Mouse (Mus musculus) intestine, postnatal 0 days (tissue): Measurements from ENCODE around the gene Tmem165. TPM values are rescaled to one million over a fixed set of nuclear protein-coding genes. Genes with fewer than 3 reads are reported as not detected.

ENCODE experiments used
- ATAC-seq: fragments of 200-750 bp; cut with Nextera tagmentation; 2 replicates; pipeline ENCODE4 v1.8.0; 2017; ENCODE audit warnings: mild to moderate bottlenecking, moderate TSS enrichment, moderate library complexity
- H3K27ac ChIP-seq: fragments of 300-500 bp; sonication (generic); 2 replicates; pipeline ENCODE4 v1.5.1; 2014; ENCODE audit warnings: mild to moderate bottlenecking, low read depth, low read length, moderate library complexity
- H3K27me3 ChIP-seq: fragments of 300-500 bp; sonication (generic); replicated peaks from 2 replicates; pipeline ENCODE4 v1.6.1; 2014; ENCODE audit warnings: low read length, mixed read lengths; ENCODE audit not compliant: control insufficient read depth, insufficient read depth
- H3K36me3 ChIP-seq: fragments of 300-500 bp; sonication (generic); 2 replicates; pipeline ENCODE4 v1.6.1; 2014; ENCODE audit warnings: mild to moderate bottlenecking, moderate library complexity; ENCODE audit not compliant: control insufficient read depth, insufficient read depth
- H3K4me1 ChIP-seq: fragments of 300-500 bp; sonication (generic); replicated peaks from 2 replicates; pipeline ENCODE4 v1.6.1; 2014; ENCODE audit warnings: antibody characterized with exemption, low read length, mixed read lengths; ENCODE audit not compliant: control insufficient read depth, insufficient read depth
- H3K4me2 ChIP-seq: fragments of 300-500 bp; sonication (generic); replicated peaks from 2 replicates; pipeline ENCODE4 v1.6.1; 2014; ENCODE audit warnings: low read depth, mild to moderate bottlenecking, moderate library complexity
- H3K4me3 ChIP-seq: fragments of 300-500 bp; sonication (generic); 2 replicates; pipeline ENCODE4 v1.5.1; 2014; ENCODE audit warnings: low read depth, low read length
- H3K9ac ChIP-seq: fragments of 300-500 bp; sonication (generic); 2 replicates; pipeline ENCODE4 v1.6.1; 2014; ENCODE audit warnings: mild to moderate bottlenecking, low read depth, low read length
- H3K9me3 ChIP-seq: fragments of 300-500 bp; sonication (generic); 2 replicates; pipeline ENCODE4 v1.6.1; 2016; ENCODE audit warnings: mixed run types; ENCODE audit not compliant: control insufficient read depth
- CTCF ChIP-seq: sonication (generic); IDR thresholded peaks from 2 replicates; pipeline ENCODE4 v1.5.1; 2016; ENCODE audit warnings: low read depth, mild to moderate bottlenecking, control low read depth, antibody characterized with exemption, moderate library complexity
- WGBS: fragments of 180-500 bp; shearing (Covaris S2); extraction: QIAGEN DNeasy Blood & Tissue Kit; methylation state at CpG from one replicate; pipeline ENCODE4 v1.1.7; 2014; 5-methylcytosine and 5-hydroxymethylcytosine counted together
- polyA plus RNA-seq: library from polyadenylated mRNA; unstranded; fragments of >200 nt; fragmentation: Nextera tagmentation; extraction: Ambion mirVana; gene quantifications from 2 replicates; pipeline ENCODE4 v1.2.1, GENCODE M21; 2015

The Tmem165 gene
- 75.1 and 75.9 TPM in 2 replicates for polyA plus RNA-seq

GRCm38 (mm10) chr5:76183750-76184261 lies at the start of gene Tmem165:
Tmem165 (plus strand) TSS chr5:76183880.
- Histone ChIP-seq H3K9me3 (no peaks in the 10 kb centered on the region), H3K4me2 (peak within 1 kb of the TSS; percentile 76)

GRCm38 (mm10) chr5:76135644-76136043 lies 48.0 kb upstream of the Tmem165 start:
- no peaks in the 10 kb centered on the region for H3K36me3 ChIP-seq
- no peak overlapping the region for H3K4me2 ChIP-seq
- no peak overlapping the region for H3K27ac ChIP-seq
- no peak for TF ChIP-seq CTCF
- peaks cover 8% of the 10 kb centered on the region; the same call in 1 of the 2 replicates for H3K4me1 ChIP-seq
- no peaks in the 10 kb centered on the region for H3K27me3 ChIP-seq
- 81% methylated on average over 1 of the region's 1 CpGs for WGBS
- no peak for ATAC-seq
- no peak overlapping the region for H3K9ac ChIP-seq
- no peak overlapping the region for H3K4me3 ChIP-seq
- no peaks in the 10 kb centered on the region for H3K9me3 ChIP-seq

More at GRCm38 (mm10) chr5:76183750-76184261, at the start of gene Tmem165:
- H3K27me3 ChIP-seq: no peaks in the 10 kb centered on the region
- ATAC-seq: peak; percentile 98
- H3K4me1 ChIP-seq: 0 out of 2 replicates have a peak, but pooled peaks cover 4% of the 10 kb centered on the region
- peak within 1 kb of the TSS; percentile 76 for H3K9ac ChIP-seq
- under 1% methylated on average over 55 of the region's 62 CpGs for WGBS
- peak within 1 kb of the TSS; percentile 96 for H3K27ac ChIP-seq
- peaks cover 3% of the 10 kb centered on the region; the same call in 1 of the 2 replicates for H3K36me3 ChIP-seq
- peak within 1 kb of the TSS; percentile 88 for H3K4me3 ChIP-seq
- no peak for TF ChIP-seq CTCF

GRCm38 (mm10) chr5:76136271-76136670 lies 47.4 kb upstream of the Tmem165 start:
- Histone ChIP-seq H3K4me2 (no peak overlapping the region), H3K4me1 (peaks cover 11% of the 10 kb centered on the region; the same call in 1 of the 2 replicates), H3K27me3 (no peaks in the 10 kb centered on the region), H3K27ac (no peak overlapping the region), H3K9ac (no peak overlapping the region), H3K4me3 (no peak overlapping the region), H3K9me3 (no peaks in the 10 kb centered on the region), H3K36me3 (no peaks in the 10 kb centered on the region)
- 92% methylated on average over 3 of the region's 3 CpGs for WGBS
- ATAC-seq: no peak
- TF ChIP-seq CTCF: no peak

- Histone ChIP-seq H3K4me2 (no peak overlapping the region), H3K4me1 (peaks cover 13% of the 10 kb centered on the region; the same call in 1 of the 2 replicates), H3K27ac (no peak overlapping the region), H3K9ac (no peak overlapping the region), H3K27me3 (no peaks in the 10 kb centered on the region), H3K4me3 (no peak overlapping the region), H3K36me3 (no peaks in the 10 kb centered on the region), H3K9me3 (no peaks in the 10 kb centered on the region)
- ATAC-seq: no peak
- TF ChIP-seq CTCF: no peak
- WGBS: 74% methylated on average over 1 of the region's 1 CpGs
Observed at GRCm38 (mm10) chr5:76137586-76137985, 46.1 kb upstream of the Tmem165 start.

GRCm38 (mm10) chr5:76138071-76138470 lies 45.6 kb upstream of the Tmem165 start:
- Histone ChIP-seq H3K4me2 (no peak overlapping the region), H3K9ac (no peak overlapping the region), H3K27ac (no peak overlapping the region), H3K9me3 (no peaks in the 10 kb centered on the region), H3K27me3 (no peaks in the 10 kb centered on the region), H3K4me3 (no peak overlapping the region), H3K36me3 (no peaks in the 10 kb centered on the region), H3K4me1 (peaks cover 13% of the 10 kb centered on the region; the same call in 1 of the 2 replicates)
- TF ChIP-seq CTCF: no peak
- no peak for ATAC-seq
- WGBS: 64% methylated on average over 1 of the region's 1 CpGs

- Histone ChIP-seq H3K27me3 (no peaks in the 10 kb centered on the region), H3K4me2 (no peak overlapping the region), H3K9ac (no peak overlapping the region), H3K36me3 (no peaks in the 10 kb centered on the region), H3K9me3 (no peaks in the 10 kb centered on the region), H3K4me3 (no peak overlapping the region), H3K4me1 (peaks cover 13% of the 10 kb centered on the region; the same call in 1 of the 2 replicates), H3K27ac (no peak overlapping the region)
- TF ChIP-seq CTCF: no peak
- 57% methylated on average over 10 of the region's 10 CpGs for WGBS
- ATAC-seq: no peak
Observed at GRCm38 (mm10) chr5:76138512-76138911, 45.2 kb upstream of the Tmem165 start.
